In the genomic region with DNA sequence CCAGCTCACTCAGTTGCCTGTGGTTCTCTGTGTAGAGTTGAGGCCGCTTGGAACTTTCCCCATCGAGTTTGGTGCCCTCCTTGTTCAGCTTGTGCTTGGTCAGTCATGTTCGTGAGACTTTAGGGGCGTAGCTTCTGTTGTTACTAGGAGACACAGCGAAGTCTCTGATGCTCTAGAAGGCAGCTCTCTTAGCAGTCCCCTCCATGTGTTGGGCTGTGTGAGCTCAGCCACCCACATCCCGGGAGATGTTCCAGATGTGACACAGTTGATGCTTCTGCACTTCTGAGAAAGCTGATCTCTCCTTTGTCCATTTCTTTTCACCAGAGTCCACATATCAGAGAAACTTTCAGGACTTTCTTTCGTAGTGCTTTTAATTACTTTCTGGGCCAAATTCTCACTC, we compare ENCODE assay signal across 20 mouse cellular contexts.
DNase-seq lines count a peak whose midpoint lies in the region; ATAC-seq and TF ChIP-seq lines count a peak whose summit lies in the region.
"Had no signal": no experiment of that assay in that cellular context is flagged by ENCODE, and none has a peak within 500 bp of the region (broad histone marks: within the 10 kb centered on the region; RNA-seq: fewer than 3 reads in every experiment).

No protein-coding gene starts in this region.

- intact Hi-C loops in heart, postnatal 36 days (cut with DNase I) = no loop called here

- peak; percentile 74 for ATAC-seq in kidney, embryonic 14.5 days (ENCODE audit: low FRiP score, low TSS enrichment)
- ATAC-seq in lung, postnatal 0 days = no peak
- ATAC-seq: forebrain, embryonic 16.5 days; hindbrain, embryonic 16.5 days; inflammation-experienced regulatory T-cells, adult 6 months; intestine, postnatal 0 days had no signal

- no peak overlapping the region for H3K9ac ChIP-seq in kidney, embryonic 14.5 days (ENCODE audit: low read depth, low read length)
- no peak overlapping the region for H3K9ac ChIP-seq in lung, postnatal 0 days (replicated peaks; ENCODE audit: low read depth)
- H3K9ac ChIP-seq: embryonic facial prominence, embryonic 13.5 days; forebrain, embryonic 12.5 days had no signal

- peak; percentile 30 to 45 for DNase-seq in heart, adult 9 months (ENCODE audit: low spot score in 2 of 2)
- no peak for DNase-seq in heart, postnatal 36 days
- DNase-seq in kidney, adult 9 months = no peak
- peak; percentile 42 for DNase-seq in lung, postnatal 10 days
- no peak for DNase-seq in lung, postnatal 0 days (ENCODE audit: low spot score)
- no peak for DNase-seq in neural tube, embryonic 10.5 days (ENCODE audit: extremely low spot score, low spot score)
- DNase-seq: adrenal gland, adult 2 months; adrenal gland, postnatal 25 days; cerebellum, adult 2 months; cerebellum, postnatal 10 days; embryo, embryonic 11 days; gastrocnemius, postnatal 25 days had no signal

- peak overlapping the region; percentile 47; the same call in 1 of the 2 replicates for H3K27ac ChIP-seq in kidney, embryonic 14.5 days (ENCODE audit: low read depth, low read length)
- no peak overlapping the region for H3K27ac ChIP-seq in lung, postnatal 0 days (ENCODE audit: low read length)
- H3K27ac ChIP-seq: embryonic facial prominence, embryonic 13.5 days; forebrain, embryonic 12.5 days; hindbrain, embryonic 10.5 days had no signal

- TF ChIP-seq EP300 in lung, postnatal 0 days (IDR thresholded peaks at IDR 0.05) = no peak

- no peak overlapping the region for H3K4me3 ChIP-seq in kidney, embryonic 14.5 days (ENCODE audit: low read length)
- no peak overlapping the region for H3K4me3 ChIP-seq in lung, postnatal 0 days (ENCODE audit: low read depth, low read length)
- H3K4me3 ChIP-seq: embryonic facial prominence, embryonic 13.5 days; forebrain, embryonic 12.5 days; hindbrain, embryonic 10.5 days had no signal

- H3K36me3 ChIP-seq in kidney, embryonic 14.5 days (ENCODE audit: control insufficient read depth, insufficient read depth, low read length) = no peaks in the 10 kb centered on the region
- H3K36me3 ChIP-seq in lung, postnatal 0 days (ENCODE audit: insufficient read depth, low read length) = no peaks in the 10 kb centered on the region
- H3K36me3 ChIP-seq: embryonic facial prominence, embryonic 13.5 days; forebrain, embryonic 12.5 days; hindbrain, embryonic 10.5 days had no signal

- WGBS in kidney, embryonic 14.5 days = 59% methylated on average over 7 of the region's 7 CpGs
- 81% methylated on average over 7 of the region's 7 CpGs for WGBS in lung, postnatal 0 days

- peaks cover 9% of the 10 kb centered on the region; the same call in 1 of the 2 replicates for H3K4me1 ChIP-seq in kidney, embryonic 14.5 days (ENCODE audit: control insufficient read depth, insufficient read depth, low read length)
- H3K4me1 ChIP-seq in lung, postnatal 0 days (ENCODE audit: insufficient read depth, low read depth, low read length) = peaks cover 5% of the 10 kb centered on the region; the same call in 1 of the 2 replicates

- H3K27me3 ChIP-seq in kidney, embryonic 14.5 days (ENCODE audit: control insufficient read depth, insufficient read depth, low read length) = no peaks in the 10 kb centered on the region
- no peaks in the 10 kb centered on the region for H3K27me3 ChIP-seq in lung, postnatal 0 days (replicated peaks; ENCODE audit: insufficient read depth, low read length)
- H3K27me3 ChIP-seq: embryonic facial prominence, embryonic 13.5 days; forebrain, embryonic 12.5 days had no signal

- H3K9me3 ChIP-seq in kidney, embryonic 14.5 days (ENCODE audit: control insufficient read depth, low read length) = no peaks in the 10 kb centered on the region
- no peaks in the 10 kb centered on the region for H3K9me3 ChIP-seq in lung, postnatal 0 days (ENCODE audit: low read length)
- H3K9me3 ChIP-seq: embryonic facial prominence, embryonic 13.5 days; forebrain, embryonic 12.5 days; hindbrain, embryonic 10.5 days had no signal

- TF ChIP-seq CTCF in lung, postnatal 0 days (IDR thresholded peaks at IDR 0.05) = no peak

- H3K4me2 ChIP-seq in kidney, embryonic 14.5 days (replicated peaks; ENCODE audit: low read depth, low read length) = no peak overlapping the region
- H3K4me2 ChIP-seq in lung, postnatal 0 days (replicated peaks; ENCODE audit: low read depth, low read length) = no peak overlapping the region
- H3K4me2 ChIP-seq: embryonic facial prominence, embryonic 13.5 days; forebrain, embryonic 12.5 days had no signal

Comparison
In these comparisons a context has a peak if more than half of its experiments do, and no peak if none do; other contexts are left out.
1. DNase-seq: peak in heart, adult 9 months (2 of 2) and lung, postnatal 10 days (single experiment); none in heart, postnatal 36 days (0 of 2), kidney, adult 9 months (single experiment), lung, postnatal 0 days (single experiment) and neural tube, embryonic 10.5 days (single experiment).